Mouse (Mus musculus): ENCODE measurements around the gene Mastl. TPM values are rescaled to one million over a fixed set of nuclear protein-coding genes. Genes with fewer than 3 reads are reported as not detected.

The Mastl gene
- polyA plus RNA-seq, 1 experiment: 5.9 TPM

DNA sequence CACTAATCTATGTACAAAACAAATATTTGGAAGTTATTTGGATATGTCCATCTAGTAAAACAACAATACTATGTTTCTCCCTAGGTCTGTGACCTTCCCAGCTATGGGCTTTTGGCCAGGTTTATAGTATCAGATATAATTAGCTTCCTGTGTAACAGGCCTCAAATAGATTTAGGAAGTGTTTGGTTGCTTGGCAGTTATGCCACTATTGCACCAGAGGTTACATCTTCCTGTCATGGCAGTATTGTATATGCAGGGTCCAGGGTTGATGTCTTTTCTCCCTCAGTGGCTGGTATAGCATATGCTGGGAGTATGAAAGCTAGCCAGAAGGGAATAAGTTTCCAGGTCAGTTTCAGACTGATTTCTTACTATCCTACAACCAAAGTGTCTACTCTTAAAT lies 53.6 kb downstream of the Mastl start:
- no peak for TF ChIP-seq CTCF (IDR thresholded peaks at IDR 0.05; ENCODE audit: control insufficient read depth, insufficient read depth, low read length)
- no peak for TF ChIP-seq POLR2A (IDR thresholded peaks at IDR 0.05; ENCODE audit: borderline replicate concordance, control insufficient read depth, low read depth, low read length)

DNA sequence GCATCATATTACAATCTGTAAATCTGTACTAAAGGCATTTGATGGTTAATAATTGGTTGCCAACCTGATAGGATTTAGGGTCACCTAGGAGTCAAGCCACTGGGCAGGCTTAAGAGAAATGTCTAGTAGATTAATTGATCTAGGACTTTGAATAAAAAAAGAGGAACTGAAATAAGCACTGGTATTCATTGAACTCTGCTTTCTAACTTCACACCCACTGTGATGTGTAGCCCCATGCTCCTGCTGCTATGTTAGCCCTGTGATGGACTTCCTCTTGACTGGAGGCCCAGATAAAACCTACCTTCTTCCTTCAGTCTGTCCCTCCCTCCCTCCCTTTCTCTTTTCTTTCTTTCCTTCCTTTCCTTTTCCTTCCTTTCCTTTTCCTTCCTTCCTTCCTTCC lies 58.8 kb downstream of the Mastl start:
- H3K4me3 ChIP-seq (replicated peaks; ENCODE audit: control insufficient read depth, low read depth, low read length): no peak overlapping the region
- H3K27ac ChIP-seq (ENCODE audit: control insufficient read depth, insufficient read depth, low read depth, low read length, poor library complexity): no peak overlapping the region
- TF ChIP-seq POLR2A (IDR thresholded peaks at IDR 0.05; ENCODE audit: borderline replicate concordance, control insufficient read depth, low read depth, low read length) (no peak), CTCF (IDR thresholded peaks at IDR 0.05; ENCODE audit: control insufficient read depth, insufficient read depth, low read length) (no peak)
- no peaks in the 10 kb centered on the region; the same call in 1 of the 2 replicates for H3K4me1 ChIP-seq (ENCODE audit: control insufficient read depth, insufficient read depth, low read length)

More for the DNA sequence above, 53.6 kb downstream of the Mastl start:
- no peak overlapping the region for H3K27ac ChIP-seq (ENCODE audit: control insufficient read depth, insufficient read depth, low read depth, low read length, poor library complexity)
- H3K4me1 ChIP-seq (ENCODE audit: control insufficient read depth, insufficient read depth, low read length): no peaks in the 10 kb centered on the region; the same call in 1 of the 2 replicates
- no peak overlapping the region for H3K4me3 ChIP-seq (replicated peaks; ENCODE audit: control insufficient read depth, low read depth, low read length)

DNA sequence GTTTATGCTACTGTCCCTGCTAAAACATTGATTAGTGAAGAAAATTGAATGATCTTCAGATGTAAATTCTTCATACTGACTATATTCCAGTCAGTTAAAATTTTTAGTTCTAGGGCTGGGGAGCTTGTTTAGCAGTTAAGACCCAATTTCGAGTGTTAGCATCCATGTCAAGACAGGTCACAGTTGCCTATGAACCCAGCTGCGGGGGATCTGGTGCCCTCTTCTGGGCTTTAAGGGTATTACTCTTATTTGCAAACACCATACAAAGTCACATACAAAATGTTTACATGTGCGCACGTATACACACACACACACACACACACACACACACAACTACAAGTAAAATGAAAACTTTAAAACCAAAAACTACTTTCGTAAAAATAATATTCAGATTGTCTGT lies 63.6 kb downstream of the Mastl start:
- peak; percentile 76 for TF ChIP-seq CTCF (IDR thresholded peaks at IDR 0.05; ENCODE audit: control insufficient read depth, insufficient read depth, low read length)
- TF ChIP-seq POLR2A (IDR thresholded peaks at IDR 0.05; ENCODE audit: borderline replicate concordance, control insufficient read depth, low read depth, low read length): no peak
- H3K4me1 ChIP-seq (ENCODE audit: control insufficient read depth, insufficient read depth, low read length): no peaks in the 10 kb centered on the region
- whole genome bisulfite sequencing: 41% methylated on average over 5 of the region's 5 CpGs
- no peak overlapping the region for H3K4me3 ChIP-seq (replicated peaks; ENCODE audit: control insufficient read depth, low read depth, low read length)
- no peak overlapping the region for H3K27ac ChIP-seq (ENCODE audit: control insufficient read depth, insufficient read depth, low read depth, low read length, poor library complexity)

DNA sequence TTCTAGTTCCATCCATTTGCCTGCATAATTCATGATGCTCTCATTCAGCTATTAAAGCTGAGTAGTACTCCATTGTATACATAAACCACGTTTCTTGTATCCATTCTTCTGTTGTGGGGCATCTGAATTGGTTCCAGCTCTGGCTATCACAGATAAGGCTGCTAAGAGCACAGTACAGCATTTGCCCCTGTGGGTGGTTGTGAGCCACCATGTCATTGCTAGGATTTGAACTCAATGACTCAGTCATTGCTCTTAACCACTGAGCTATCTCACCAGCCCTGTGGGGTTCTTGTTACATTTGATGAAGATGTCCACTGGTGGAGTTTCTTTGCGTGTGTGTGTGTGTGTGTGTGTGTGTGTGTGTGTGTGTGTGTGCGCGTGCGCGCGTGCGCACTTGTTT lies 71.3 kb downstream of the Mastl start:
- Histone ChIP-seq H3K4me1 (ENCODE audit: control insufficient read depth, insufficient read depth, low read length) (no peaks in the 10 kb centered on the region), H3K27ac (ENCODE audit: control insufficient read depth, insufficient read depth, low read depth, low read length, poor library complexity) (no peak overlapping the region), H3K4me3 (replicated peaks; ENCODE audit: control insufficient read depth, low read depth, low read length) (no peak overlapping the region)
- WGBS: 88% methylated on average over 8 of the region's 8 CpGs
- TF ChIP-seq CTCF (IDR thresholded peaks at IDR 0.05; ENCODE audit: control insufficient read depth, insufficient read depth, low read length) (no peak), POLR2A (IDR thresholded peaks at IDR 0.05; ENCODE audit: borderline replicate concordance, control insufficient read depth, low read depth, low read length) (no peak)

DNA sequence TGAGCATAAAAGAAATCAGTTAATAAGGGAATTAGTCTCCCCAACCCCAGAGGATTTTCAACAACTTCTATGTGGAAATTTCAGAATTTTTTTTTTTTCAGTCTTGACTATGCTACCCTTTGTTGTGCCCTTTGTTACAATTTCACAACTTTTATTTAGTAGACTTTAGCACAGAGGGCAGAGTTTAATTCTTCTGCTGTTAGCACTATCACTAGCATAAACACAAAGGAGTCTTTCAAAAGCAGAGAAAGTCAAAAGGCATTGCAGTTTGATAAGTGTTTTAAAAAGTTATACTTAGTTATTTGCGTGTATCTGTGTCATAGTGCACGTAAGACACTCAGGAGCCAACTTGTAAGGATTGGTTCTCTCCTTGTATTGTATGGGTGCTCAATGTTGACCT lies 77.2 kb downstream of the Mastl start:
- no peak overlapping the region for H3K27ac ChIP-seq (ENCODE audit: control insufficient read depth, insufficient read depth, low read depth, low read length, poor library complexity)
- no peaks in the 10 kb centered on the region for H3K4me1 ChIP-seq (ENCODE audit: control insufficient read depth, insufficient read depth, low read length)
- WGBS: 93% methylated on average over 2 of the region's 2 CpGs
- no peak for TF ChIP-seq CTCF (IDR thresholded peaks at IDR 0.05; ENCODE audit: control insufficient read depth, insufficient read depth, low read length)
- TF ChIP-seq POLR2A (IDR thresholded peaks at IDR 0.05; ENCODE audit: borderline replicate concordance, control insufficient read depth, low read depth, low read length): no peak
- no peak overlapping the region for H3K4me3 ChIP-seq (replicated peaks; ENCODE audit: control insufficient read depth, low read depth, low read length)

DNA sequence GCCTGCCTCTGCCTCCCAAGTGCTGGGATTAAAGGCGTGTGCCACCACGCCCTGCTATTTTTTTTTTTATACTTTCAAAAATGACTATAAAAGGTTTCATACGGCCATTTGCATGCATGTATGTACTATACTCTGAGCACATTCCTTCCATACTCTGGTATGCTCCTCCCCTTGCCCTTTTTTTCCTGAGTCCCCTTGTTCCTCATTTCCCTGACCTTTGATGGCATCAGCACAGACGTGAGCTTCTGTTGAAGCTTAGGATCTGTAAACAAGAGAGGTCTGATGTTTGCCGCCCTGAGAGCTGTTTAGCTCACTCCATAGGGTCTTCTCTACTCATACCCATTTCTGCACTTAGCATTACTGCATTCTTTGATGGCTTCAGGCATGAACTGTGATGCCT lies 78.1 kb downstream of the Mastl start:
- WGBS: 75% methylated on average over 5 of the region's 5 CpGs
- Histone ChIP-seq H3K4me1 (ENCODE audit: control insufficient read depth, insufficient read depth, low read length) (no peaks in the 10 kb centered on the region; the same call in 1 of the 2 replicates), H3K4me3 (replicated peaks; ENCODE audit: control insufficient read depth, low read depth, low read length) (no peak overlapping the region), H3K27ac (ENCODE audit: control insufficient read depth, insufficient read depth, low read depth, low read length, poor library complexity) (no peak overlapping the region)
- no peak for TF ChIP-seq POLR2A (IDR thresholded peaks at IDR 0.05; ENCODE audit: borderline replicate concordance, control insufficient read depth, low read depth, low read length)
- no peak for TF ChIP-seq CTCF (IDR thresholded peaks at IDR 0.05; ENCODE audit: control insufficient read depth, insufficient read depth, low read length)

DNA sequence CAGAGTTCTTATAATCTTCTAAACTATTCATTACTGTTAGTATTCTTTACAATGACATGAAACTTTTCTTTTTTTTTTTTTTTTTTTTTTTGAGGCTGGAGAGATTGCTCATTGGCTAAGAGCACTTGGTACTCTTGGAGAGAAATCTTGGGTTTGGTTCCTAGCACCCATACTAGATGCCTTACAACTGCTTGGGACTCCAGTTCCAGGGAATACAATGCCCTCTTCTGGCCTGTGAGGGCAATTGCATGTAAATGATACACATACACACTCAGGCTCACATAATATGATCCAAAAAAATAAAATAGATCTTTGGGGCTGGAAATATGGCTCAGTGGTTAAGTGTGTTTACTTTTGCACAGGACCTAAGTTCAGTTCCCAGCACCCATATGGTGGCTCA lies 79.0 kb downstream of the Mastl start:
- TF ChIP-seq CTCF (IDR thresholded peaks at IDR 0.05; ENCODE audit: control insufficient read depth, insufficient read depth, low read length) (no peak), POLR2A (IDR thresholded peaks at IDR 0.05; ENCODE audit: borderline replicate concordance, control insufficient read depth, low read depth, low read length) (no peak)
- H3K4me1 ChIP-seq (ENCODE audit: control insufficient read depth, insufficient read depth, low read length): no peaks in the 10 kb centered on the region; the same call in 1 of the 2 replicates
- H3K4me3 ChIP-seq (replicated peaks; ENCODE audit: control insufficient read depth, low read depth, low read length): no peak overlapping the region
- H3K27ac ChIP-seq (ENCODE audit: control insufficient read depth, insufficient read depth, low read depth, low read length, poor library complexity): no peak overlapping the region

DNA sequence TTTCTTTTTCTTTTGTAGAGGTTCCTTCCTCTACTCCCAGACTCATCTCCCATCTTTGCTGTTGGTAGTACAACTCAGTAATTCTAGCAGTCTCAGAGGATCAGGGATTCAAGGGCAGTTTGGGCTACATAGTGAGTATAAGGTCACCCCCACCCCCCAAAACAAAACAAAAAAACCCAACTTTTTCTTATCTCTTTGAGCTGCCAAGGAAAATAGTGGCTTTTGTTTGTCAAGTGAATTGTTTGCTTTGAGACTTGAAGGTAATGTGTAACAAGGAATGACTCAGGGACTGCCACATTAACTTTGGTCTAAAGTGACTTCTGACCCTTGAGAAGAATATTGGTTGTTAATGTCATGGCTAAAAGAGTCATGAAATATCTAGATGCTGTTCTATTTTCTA lies 80.0 kb downstream of the Mastl start:
- TF ChIP-seq CTCF (IDR thresholded peaks at IDR 0.05; ENCODE audit: control insufficient read depth, insufficient read depth, low read length) (no peak), POLR2A (IDR thresholded peaks at IDR 0.05; ENCODE audit: borderline replicate concordance, control insufficient read depth, low read depth, low read length) (no peak)
- no peak overlapping the region for H3K4me3 ChIP-seq (replicated peaks; ENCODE audit: control insufficient read depth, low read depth, low read length)
- no peaks in the 10 kb centered on the region; the same call in 1 of the 2 replicates for H3K4me1 ChIP-seq (ENCODE audit: control insufficient read depth, insufficient read depth, low read length)
- no peak overlapping the region for H3K27ac ChIP-seq (ENCODE audit: control insufficient read depth, insufficient read depth, low read depth, low read length, poor library complexity)

DNA sequence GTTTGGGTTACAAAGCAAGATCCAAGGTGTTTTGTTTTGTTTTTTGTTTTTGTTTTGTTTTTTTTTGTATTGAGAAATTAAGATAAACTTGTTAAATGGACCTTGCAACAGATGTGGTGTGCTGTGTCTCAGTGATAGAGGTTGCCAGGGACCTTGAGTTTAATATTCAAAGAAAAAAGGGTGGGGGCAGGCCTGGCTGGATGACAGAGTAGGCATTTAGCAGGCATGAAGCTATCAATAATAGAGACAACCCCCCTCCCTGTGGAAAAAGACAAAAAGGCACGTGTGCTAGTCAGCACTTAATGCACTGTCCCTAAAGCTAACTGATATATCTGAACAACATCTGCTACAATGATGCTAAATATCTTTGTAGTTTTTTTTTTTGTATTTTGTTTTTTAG lies 84.4 kb downstream of the Mastl start:
- WGBS: 86% methylated on average over 1 of the region's 1 CpGs
- Histone ChIP-seq H3K4me3 (replicated peaks; ENCODE audit: control insufficient read depth, low read depth, low read length) (no peak overlapping the region), H3K27ac (ENCODE audit: control insufficient read depth, insufficient read depth, low read depth, low read length, poor library complexity) (no peak overlapping the region), H3K4me1 (ENCODE audit: control insufficient read depth, insufficient read depth, low read length) (no peaks in the 10 kb centered on the region; the same call in 1 of the 2 replicates)
- TF ChIP-seq CTCF (IDR thresholded peaks at IDR 0.05; ENCODE audit: control insufficient read depth, insufficient read depth, low read length): no peak
- no peak for TF ChIP-seq POLR2A (IDR thresholded peaks at IDR 0.05; ENCODE audit: borderline replicate concordance, control insufficient read depth, low read depth, low read length)
